Mouse (Mus musculus) embryonic fibroblast, embryonic 13.5 days (primary cell): ENCODE measurements around the gene Pglyrp2.

Experiments
- CTCF ChIP-seq: IDR thresholded peaks from 2 replicates; pipeline ENCODE4 v1.5.1; 2011; ENCODE audit warnings: mild to moderate bottlenecking, control low read depth, low read length, moderate library complexity, borderline replicate concordance; ENCODE audit not compliant: insufficient read depth
- POLR2A ChIP-seq: IDR thresholded peaks from 2 replicates; pipeline ENCODE4 v1.6.1; 2011; ENCODE audit warnings: low read depth, mild to moderate bottlenecking, control low read depth, low read length, moderate library complexity

GRCm38 (mm10) chr17:32362686-32363085 lies 61.3 kb downstream of the Pglyrp2 start:
- no peak for TF ChIP-seq POLR2A
- no peak for TF ChIP-seq CTCF
